Mouse (Mus musculus): ENCODE data around the gene Hdgfl3. TPM values are rescaled to one million over a fixed set of nuclear protein-coding genes. Genes with fewer than 3 reads are reported as not detected.

The Hdgfl3 gene
- polyA plus RNA-seq, 1 experiment from 2014 or later, result 34.4 TPM

GRCm38 (mm10) chr7:81865937-81866336, 68.3 kb downstream of the Hdgfl3 start:
- Histone ChIP-seq H3K4me1 (ENCODE audit: control insufficient read depth, insufficient read depth, low read length) (no peaks in the 10 kb centered on the region), H3K36me3 (ENCODE audit: control insufficient read depth, insufficient read depth, low read length) (no peaks in the 10 kb centered on the region), H3K4me2 (ENCODE audit: low read depth, severe bottlenecking) (no peak overlapping the region), H3K27me3 (ENCODE audit: control insufficient read depth, insufficient read depth, low read length) (no peaks in the 10 kb centered on the region; the same call in 1 of the 2 replicates), H3K27ac (replicated peaks; ENCODE audit: low read depth, low read length) (no peak overlapping the region), H3K4me3 (ENCODE audit: low read depth, low read length) (no peak overlapping the region), H3K9ac (ENCODE audit: low read length) (no peak overlapping the region), H3K9me3 (ENCODE audit: control insufficient read depth, low read length) (no peaks in the 10 kb centered on the region)
- DNase-seq (ENCODE audit: low spot score) (no peak), ATAC-seq (ENCODE audit: insufficient number of reproducible peaks, low FRiP score, low TSS enrichment, low read depth) (no peak)
- WGBS, result 90% methylated on average over 6 of the region's 6 CpGs

DNA sequence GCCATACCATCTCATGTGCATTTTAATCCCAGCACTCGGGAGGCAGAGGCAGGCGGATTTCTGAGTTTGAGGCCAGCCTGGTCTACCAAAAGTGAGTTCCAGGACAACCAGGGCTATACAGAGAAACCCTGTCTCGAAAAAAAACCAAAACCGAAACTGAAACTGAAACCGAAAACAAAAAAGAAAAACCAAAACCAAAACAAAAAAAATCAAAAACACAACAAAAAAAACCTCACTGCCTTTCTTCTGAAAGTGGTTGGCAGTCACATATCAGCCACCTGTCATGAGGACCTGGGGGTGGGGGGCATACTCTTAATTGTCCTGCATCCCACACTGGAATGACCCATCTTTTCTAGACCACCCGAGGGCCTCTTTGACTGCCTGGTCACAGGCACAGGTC, 69.7 kb downstream of the Hdgfl3 start:
- Histone ChIP-seq H3K9me3 (ENCODE audit: control insufficient read depth, low read length) (no peaks in the 10 kb centered on the region), H3K4me2 (ENCODE audit: low read depth, severe bottlenecking) (no peak overlapping the region), H3K36me3 (ENCODE audit: control insufficient read depth, insufficient read depth, low read length) (no peaks in the 10 kb centered on the region), H3K9ac (ENCODE audit: low read length) (no peak overlapping the region), H3K4me3 (ENCODE audit: low read depth, low read length) (no peak overlapping the region), H3K27ac (replicated peaks; ENCODE audit: low read depth, low read length) (no peak overlapping the region), H3K4me1 (ENCODE audit: control insufficient read depth, insufficient read depth, low read length) (no peaks in the 10 kb centered on the region; the same call in 1 of the 2 replicates), H3K27me3 (ENCODE audit: control insufficient read depth, insufficient read depth, low read length) (no peaks in the 10 kb centered on the region; the same call in 1 of the 2 replicates)
- DNase-seq (ENCODE audit: low spot score) (no peak), ATAC-seq (ENCODE audit: insufficient number of reproducible peaks, low FRiP score, low TSS enrichment, low read depth) (no peak)
- WGBS, result 86% methylated on average over 6 of the region's 6 CpGs

- Histone ChIP-seq H3K4me1 (ENCODE audit: control insufficient read depth, insufficient read depth, low read length) (peaks cover 3% of the 10 kb centered on the region), H3K4me2 (ENCODE audit: low read depth, severe bottlenecking) (no peak overlapping the region), H3K9ac (ENCODE audit: low read length) (no peak overlapping the region), H3K36me3 (ENCODE audit: control insufficient read depth, insufficient read depth, low read length) (no peaks in the 10 kb centered on the region), H3K4me3 (ENCODE audit: low read depth, low read length) (no peak overlapping the region), H3K9me3 (ENCODE audit: control insufficient read depth, low read length) (no peaks in the 10 kb centered on the region), H3K27ac (replicated peaks; ENCODE audit: low read depth, low read length) (no peak overlapping the region), H3K27me3 (ENCODE audit: control insufficient read depth, insufficient read depth, low read length) (peaks cover 4% of the 10 kb centered on the region)
- 73% methylated on average over 24 of the region's 24 CpGs for WGBS
- ATAC-seq (ENCODE audit: insufficient number of reproducible peaks, low FRiP score, low TSS enrichment, low read depth), result no peak
- no peak for DNase-seq (ENCODE audit: low spot score)
These were observed 71.4 kb downstream of the Hdgfl3 start for GRCm38 (mm10) chr7:81862587-81863583.

- Histone ChIP-seq H3K9ac (ENCODE audit: low read length) (no peak overlapping the region), H3K4me3 (ENCODE audit: low read depth, low read length) (no peak overlapping the region), H3K27me3 (ENCODE audit: control insufficient read depth, insufficient read depth, low read length) (peaks cover 8% of the 10 kb centered on the region), H3K36me3 (ENCODE audit: control insufficient read depth, insufficient read depth, low read length) (no peaks in the 10 kb centered on the region), H3K4me2 (ENCODE audit: low read depth, severe bottlenecking) (no peak overlapping the region), H3K27ac (replicated peaks; ENCODE audit: low read depth, low read length) (no peak overlapping the region), H3K9me3 (ENCODE audit: control insufficient read depth, low read length) (no peaks in the 10 kb centered on the region), H3K4me1 (ENCODE audit: control insufficient read depth, insufficient read depth, low read length) (peaks cover 3% of the 10 kb centered on the region)
- ATAC-seq (ENCODE audit: insufficient number of reproducible peaks, low FRiP score, low TSS enrichment, low read depth), result no peak
- no peak for DNase-seq (ENCODE audit: low spot score)
- 75% methylated on average over 4 of the region's 4 CpGs for WGBS
These were observed 72.4 kb downstream of the Hdgfl3 start for GRCm38 (mm10) chr7:81861921-81862320.

GRCm38 (mm10) chr7:81861461-81861860, 72.8 kb downstream of the Hdgfl3 start:
- no peak overlapping the region for H3K9ac ChIP-seq (ENCODE audit: low read length)
- ATAC-seq (ENCODE audit: insufficient number of reproducible peaks, low FRiP score, low TSS enrichment, low read depth) (no peak), DNase-seq (ENCODE audit: low spot score) (no peak)
- H3K27ac ChIP-seq (replicated peaks; ENCODE audit: low read depth, low read length), result no peak overlapping the region
- H3K4me1 ChIP-seq (ENCODE audit: control insufficient read depth, insufficient read depth, low read length), result peaks cover 3% of the 10 kb centered on the region
- H3K9me3 ChIP-seq (ENCODE audit: control insufficient read depth, low read length), result no peaks in the 10 kb centered on the region
- H3K27me3 ChIP-seq (ENCODE audit: control insufficient read depth, insufficient read depth, low read length), result peaks cover 8% of the 10 kb centered on the region
- H3K36me3 ChIP-seq (ENCODE audit: control insufficient read depth, insufficient read depth, low read length), result no peaks in the 10 kb centered on the region
- no peak overlapping the region for H3K4me3 ChIP-seq (ENCODE audit: low read depth, low read length)
- H3K4me2 ChIP-seq (ENCODE audit: low read depth, severe bottlenecking), result no peak overlapping the region
- 77% methylated on average over 2 of the region's 2 CpGs for WGBS

- ATAC-seq (ENCODE audit: insufficient number of reproducible peaks, low FRiP score, low TSS enrichment, low read depth) (no peak), DNase-seq (ENCODE audit: low spot score) (no peak)
- Histone ChIP-seq H3K9ac (ENCODE audit: low read length) (no peak overlapping the region), H3K4me3 (ENCODE audit: low read depth, low read length) (no peak overlapping the region), H3K4me1 (ENCODE audit: control insufficient read depth, insufficient read depth, low read length) (peaks cover 3% of the 10 kb centered on the region), H3K27me3 (ENCODE audit: control insufficient read depth, insufficient read depth, low read length) (peaks cover 8% of the 10 kb centered on the region), H3K4me2 (ENCODE audit: low read depth, severe bottlenecking) (no peak overlapping the region), H3K36me3 (ENCODE audit: control insufficient read depth, insufficient read depth, low read length) (no peaks in the 10 kb centered on the region), H3K27ac (replicated peaks; ENCODE audit: low read depth, low read length) (no peak overlapping the region), H3K9me3 (ENCODE audit: control insufficient read depth, low read length) (no peaks in the 10 kb centered on the region)
- 84% methylated on average over 5 of the region's 5 CpGs for WGBS
These were observed 73.3 kb downstream of the Hdgfl3 start for GRCm38 (mm10) chr7:81860996-81861395.

DNA sequence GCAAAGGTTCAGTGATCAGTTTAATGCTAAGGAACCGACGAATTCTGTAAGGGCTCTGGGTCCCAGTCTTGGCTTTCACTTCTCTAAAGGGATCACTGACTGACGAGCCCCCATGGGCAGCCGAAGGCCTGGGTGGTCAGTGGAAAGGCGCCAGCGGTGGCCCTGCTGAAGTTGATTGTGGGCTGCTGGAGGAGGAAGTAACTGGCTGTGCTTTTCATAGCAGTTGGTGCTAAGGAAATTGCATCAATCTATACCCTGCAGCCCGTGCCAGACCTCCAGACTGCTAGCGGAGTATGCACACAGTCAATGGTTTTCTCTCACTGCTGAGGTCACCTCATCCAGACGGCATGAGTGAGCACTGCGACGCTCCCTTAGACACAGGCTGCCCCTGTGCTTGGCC, 74.2 kb downstream of the Hdgfl3 start:
- Histone ChIP-seq H3K9me3 (ENCODE audit: control insufficient read depth, low read length) (no peaks in the 10 kb centered on the region), H3K4me2 (ENCODE audit: low read depth, severe bottlenecking) (peak overlapping the region; percentile 100), H3K27me3 (ENCODE audit: control insufficient read depth, insufficient read depth, low read length) (peaks cover 8% of the 10 kb centered on the region), H3K36me3 (ENCODE audit: control insufficient read depth, insufficient read depth, low read length) (no peaks in the 10 kb centered on the region), H3K27ac (replicated peaks; ENCODE audit: low read depth, low read length) (no peak overlapping the region), H3K9ac (ENCODE audit: low read length) (0 out of 2 replicates have a peak overlapping the region, but pooled peaks have one; percentile 70), H3K4me3 (ENCODE audit: low read depth, low read length) (peak overlapping the region; percentile 68), H3K4me1 (ENCODE audit: control insufficient read depth, insufficient read depth, low read length) (peaks cover 3% of the 10 kb centered on the region)
- WGBS, result 53% methylated on average over 11 of the region's 11 CpGs
- DNase-seq (ENCODE audit: low spot score) (no peak), ATAC-seq (ENCODE audit: insufficient number of reproducible peaks, low FRiP score, low TSS enrichment, low read depth) (no peak)

- H3K4me2 ChIP-seq (ENCODE audit: low read depth, severe bottlenecking), result peak within 1 kb of the TSS; percentile 100
- H3K4me3 ChIP-seq (ENCODE audit: low read depth, low read length), result peak within 1 kb of the TSS; percentile 68
- peaks cover 8% of the 10 kb centered on the region for H3K27me3 ChIP-seq (ENCODE audit: control insufficient read depth, insufficient read depth, low read length)
- WGBS, result under 1% methylated on average over 64 of the region's 64 CpGs
- no peaks in the 10 kb centered on the region for H3K9me3 ChIP-seq (ENCODE audit: control insufficient read depth, low read length)
- H3K9ac ChIP-seq (ENCODE audit: low read length), result peak within 1 kb of the TSS; percentile 70
- H3K36me3 ChIP-seq (ENCODE audit: control insufficient read depth, insufficient read depth, low read length), result no peaks in the 10 kb centered on the region
- H3K4me1 ChIP-seq (ENCODE audit: control insufficient read depth, insufficient read depth, low read length), result peaks cover 3% of the 10 kb centered on the region
- DNase-seq (ENCODE audit: low spot score) (peak; percentile 66), ATAC-seq (ENCODE audit: insufficient number of reproducible peaks, low FRiP score, low TSS enrichment, low read depth) (peak; percentile 66; the same call in 1 of the 2 replicates)
- no peak within 1 kb of the TSS for H3K27ac ChIP-seq (replicated peaks; ENCODE audit: low read depth, low read length)
These were observed 75.1 kb downstream of the Hdgfl3 start, which contains the start of gene Tm6sf1 for GRCm38 (mm10) chr7:81858968-81859721. TSS of gene Tm6sf1 (plus strand) at chr7:81859001.

Data from limb, embryonic 11.5 days (tissue).